8 mouse cellular contexts compared by ENCODE assay signal in the genomic region with DNA sequence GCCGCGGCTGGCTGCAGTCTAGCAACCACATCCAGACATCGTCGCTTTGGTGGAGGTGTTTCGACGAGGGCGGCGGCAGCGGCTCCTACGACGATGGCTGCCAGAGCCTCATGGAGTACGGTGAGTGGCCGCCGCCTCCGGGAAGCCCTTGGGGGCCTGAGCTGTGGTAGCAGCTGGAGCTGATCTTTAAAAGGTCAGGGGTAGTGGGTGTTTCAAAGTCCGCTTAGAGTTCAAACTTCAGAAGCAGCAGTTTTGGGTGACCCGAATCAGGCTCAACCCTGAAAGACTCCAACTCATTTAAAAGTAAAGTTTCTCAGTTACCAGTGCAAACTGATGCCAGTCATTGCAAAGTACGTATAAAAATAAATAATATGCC. TPM values are rescaled to one million over a fixed set of nuclear protein-coding genes. Genes with fewer than 3 reads are reported as not detected.
DNase-seq lines count a peak whose midpoint lies in the region; ATAC-seq and TF ChIP-seq lines count a peak whose summit lies in the region.

No protein-coding gene starts in this region.

- 8% methylated on average over 18 of the region's 18 CpGs for WGBS in heart, adult 2 months
- 5% methylated on average over 18 of the region's 18 CpGs for WGBS in heart, postnatal 0 days
- 5% methylated on average over 18 of the region's 18 CpGs for WGBS in liver, embryonic 13.5 days (ENCODE audit: insufficient replicate concordance)

- H3K27me3 ChIP-seq in heart, adult 2 months (ENCODE audit: control insufficient read depth, insufficient read depth, low read length) = peaks cover 4% of the 10 kb centered on the region; the same call in 1 of the 2 replicates
- H3K27me3 ChIP-seq in heart, postnatal 0 days (ENCODE audit: control insufficient read depth, insufficient read depth, low read length) = 0 out of 2 replicates have a peak, but pooled peaks cover 5% of the 10 kb centered on the region
- H3K27me3 ChIP-seq in liver, embryonic 13.5 days = peaks cover 35% of the 10 kb centered on the region

- H3K79me2 ChIP-seq in heart, adult 2 months (replicated peaks; ENCODE audit: control insufficient read depth, insufficient read depth, low read length) = no peaks in the 10 kb centered on the region

- peak overlapping the region; percentile 58 for H3K4me3 ChIP-seq in heart, adult 2 months
- peak overlapping the region; percentile 69 for H3K4me3 ChIP-seq in ES-E14 (ENCODE audit: insufficient read depth in 1 of 2, low read depth in 1 of 2, low read length in 2 of 2, poor library complexity in 1 of 2, severe bottlenecking in 1 of 2)
- H3K4me3 ChIP-seq in heart, postnatal 0 days (ENCODE audit: low read depth, low read length) = peak overlapping the region; percentile 64
- peak overlapping the region; percentile 60 for H3K4me3 ChIP-seq in liver, embryonic 13.5 days (replicated peaks)

- H3K4me1 ChIP-seq in heart, adult 2 months (ENCODE audit: control insufficient read depth, insufficient read depth, low read length) = peaks cover 1% of the 10 kb centered on the region; the same call in 1 of the 2 replicates
- peaks cover 0 to 1% of the 10 kb centered on the region in 2 experiments; a peak in 2 of 4 replicates for H3K4me1 ChIP-seq in ES-E14 (ENCODE audit: control insufficient read depth in 2 of 2, insufficient read depth in 2 of 2, low read length in 2 of 2, poor library complexity in 1 of 2)
- peaks cover 19% of the 10 kb centered on the region; the same call in 1 of the 2 replicates for H3K4me1 ChIP-seq in heart, postnatal 0 days (ENCODE audit: control insufficient read depth, insufficient read depth)
- H3K4me1 ChIP-seq in liver, embryonic 13.5 days (replicated peaks) = peaks cover 16% of the 10 kb centered on the region; the same call in 1 of the 2 replicates

- no peaks in the 10 kb centered on the region for H3K36me3 ChIP-seq in heart, adult 2 months (ENCODE audit: control insufficient read depth, insufficient read depth, low read length)
- no peaks in the 10 kb centered on the region for H3K36me3 ChIP-seq in ES-E14 (ENCODE audit: control insufficient read depth, insufficient read depth, low read length, poor library complexity, severe bottlenecking)
- H3K36me3 ChIP-seq in heart, postnatal 0 days (replicated peaks; ENCODE audit: control insufficient read depth, insufficient read depth, low read length) = no peaks in the 10 kb centered on the region
- no peaks in the 10 kb centered on the region for H3K36me3 ChIP-seq in liver, embryonic 13.5 days

- TF ChIP-seq POLR2A in heart, adult 2 months (IDR thresholded peaks at IDR 0.05; ENCODE audit: insufficient read depth, low read depth, low read length) = no peak

- DNase-seq in heart, adult 2 months = no peak
- no peak for DNase-seq in heart, adult 9 months (ENCODE audit: low spot score in 2 of 2)
- DNase-seq in ES-E14 (ENCODE audit: low read depth, low spot score) = no peak
- DNase-seq in heart, postnatal 0 days (ENCODE audit: low spot score) = peak; percentile 23
- no peak for DNase-seq in liver, embryonic 13.5 days
- no peak for DNase-seq in urinary bladder, adult 2 months (ENCODE audit: low spot score)
- no peak for DNase-seq in gastrocnemius, postnatal 4 days (ENCODE audit: low spot score in 2 of 2)
- no peak for DNase-seq in yolk sac, embryonic 10.5 days (ENCODE audit: low spot score)

- H3K4me2 ChIP-seq in heart, postnatal 0 days (ENCODE audit: low read depth, low read length) = peak overlapping the region; percentile 68
- H3K4me2 ChIP-seq in liver, embryonic 13.5 days = peak overlapping the region; percentile 78

- ATAC-seq in heart, postnatal 0 days (ENCODE audit: insufficient read depth, low read depth) = peak; percentile 15; the same call in 1 of the 2 replicates
- 0 out of 2 replicates have a peak, but pooled peaks have one; percentile 5 for ATAC-seq in liver, embryonic 13.5 days (ENCODE audit: low read depth)

- TF ChIP-seq CTCF in heart, adult 2 months (IDR thresholded peaks at IDR 0.05) = no peak
- no peak for TF ChIP-seq CTCF in heart, postnatal 0 days (IDR thresholded peaks at IDR 0.05; ENCODE audit: low read depth)

- H3K9ac ChIP-seq in heart, adult 2 months (ENCODE audit: low read depth, low read length) = peak overlapping the region; percentile 87
- peak overlapping the region; percentile 72 for H3K9ac ChIP-seq in ES-E14 (ENCODE audit: insufficient read depth, low read depth, low read length, poor library complexity, severe bottlenecking)
- H3K9ac ChIP-seq in heart, postnatal 0 days (replicated peaks; ENCODE audit: low read depth, low read length) = peak overlapping the region; percentile 62
- peak overlapping the region; percentile 58 for H3K9ac ChIP-seq in liver, embryonic 13.5 days

- in situ Hi-C loops in ES-E14 (cut with MboI; ENCODE audit: low sequenced_read_pairs in 2 of 2, unreplicated experiment in 2 of 2) = no loop called here

- TF ChIP-seq EP300 in heart, adult 2 months (IDR thresholded peaks at IDR 0.05; ENCODE audit: insufficient read depth, low read depth, low read length) = no peak
- TF ChIP-seq EP300 in heart, postnatal 0 days (IDR thresholded peaks at IDR 0.05; ENCODE audit: low read depth) = no peak

- intact Hi-C loops in heart, adult 2 months (cut with DNase I) = loop anchor here (2.0 kb wide), 1 partner anchor 42 kb away; no protein-coding TSS in a partner anchor

- peak overlapping the region; percentile 60 for H3K27ac ChIP-seq in heart, adult 2 months
- no peak overlapping the region for H3K27ac ChIP-seq in ES-E14 (ENCODE audit: insufficient read depth, low read depth, low read length, poor library complexity, severe bottlenecking)
- H3K27ac ChIP-seq in heart, postnatal 0 days (ENCODE audit: low read depth) = peak overlapping the region; percentile 85
- H3K27ac ChIP-seq in liver, embryonic 13.5 days = no peak overlapping the region; the same call in 1 of the 2 replicates

- H3K9me3 ChIP-seq in ES-E14 (ENCODE audit: control insufficient read depth, insufficient read depth, low read depth, low read length) = no peaks in the 10 kb centered on the region
- no peaks in the 10 kb centered on the region for H3K9me3 ChIP-seq in heart, postnatal 0 days (replicated peaks; ENCODE audit: control insufficient read depth, low read length)
- H3K9me3 ChIP-seq in liver, embryonic 13.5 days (replicated peaks) = no peaks in the 10 kb centered on the region

TF ChIP-seq in ES-E14, 5 proteins besides CTCF, POLR2A, EP300 and RAD21:
- no peak for TF ChIP-seq HCFC1 (IDR thresholded peaks at IDR 0.05; ENCODE audit: borderline replicate concordance, insufficient read depth, low read length)
- no peak for TF ChIP-seq CHD2 (IDR thresholded peaks at IDR 0.05; ENCODE audit: low read depth, low read length)
- TF ChIP-seq ZC3H11A (IDR thresholded peaks at IDR 0.05; ENCODE audit: borderline replicate concordance, low read depth, low read length) = no peak
- TF ChIP-seq ZNF384 (IDR thresholded peaks at IDR 0.05; ENCODE audit: low read depth, low read length) = no peak
- no peak for TF ChIP-seq MAFK (IDR thresholded peaks at IDR 0.05; ENCODE audit: insufficient read depth, low read depth, low read length)

RNA-seq across cellular contexts. Expression of a gene that starts 0.5 kb away (rescaled TPM):
- total RNA-seq in heart, adult 2 months (2021) = 100 to 1,000 TPM in 1 of 2 experiments, 10 to 100 TPM in 1; 86.1 to 105 TPM
- polyA plus RNA-seq in heart, adult 2 months (2012; rRNA removed) = 137 and 153 TPM in 2 replicates
- total RNA-seq in ES-E14 (2012; rRNA removed) = 66.8 and 90.2 TPM in 2 replicates
- 497 and 547 TPM in 2 replicates for total RNA-seq in heart, postnatal 0 days (2014; rRNA removed; ENCODE audit: low replicate concordance)
- 391 and 395 TPM in 2 replicates for polyA plus RNA-seq in heart, postnatal 0 days (2015; fragmentation: Nextera tagmentation; extraction: Ambion mirVana)
- 10.7 and 13.4 TPM in 2 replicates for polyA plus RNA-seq in liver, embryonic 13.5 days (2015; fragmentation: Nextera tagmentation; extraction: Ambion mirVana)
- polyA plus RNA-seq in urinary bladder, adult 2 months (2012; rRNA removed) = 246 and 252 TPM in 2 replicates
- total RNA-seq in gastrocnemius, postnatal 4 days (2021) = 1 to 10 TPM; 1.2 to 2.1 TPM

RNA-seq across cellular contexts. Expression of a gene that starts 58.7 kb away (rescaled TPM):
- total RNA-seq in heart, adult 2 months (2021) = not detected
- 0.06 TPM in 1 of 2 replicates, not detected in the other for polyA plus RNA-seq in heart, adult 2 months (2012; rRNA removed)
- total RNA-seq in ES-E14 (2012; rRNA removed) = not detected in 2 replicates
- total RNA-seq in heart, postnatal 0 days (2014; rRNA removed; ENCODE audit: low replicate concordance) = not detected in 2 replicates
- polyA plus RNA-seq in heart, postnatal 0 days (2015; fragmentation: Nextera tagmentation; extraction: Ambion mirVana) = not detected in 2 replicates
- polyA plus RNA-seq in liver, embryonic 13.5 days (2015; fragmentation: Nextera tagmentation; extraction: Ambion mirVana) = not detected in 2 replicates
- polyA plus RNA-seq in urinary bladder, adult 2 months (2012; rRNA removed) = not detected in 2 replicates
- total RNA-seq in gastrocnemius, postnatal 4 days (2021) = not detected

Comparison
In these comparisons a context has a peak if more than half of its experiments do, and no peak if none do; other contexts are left out.
1. H3K27ac ChIP-seq: peak in heart, adult 2 months (single experiment) and heart, postnatal 0 days (single experiment); none in ES-E14 (single experiment) and liver, embryonic 13.5 days (single experiment).
2. RNA of a gene that starts 0.5 kb away (total RNA-seq): 497 to 547 TPM in heart, postnatal 0 days, 86.1 to 105 TPM in heart, adult 2 months and 66.8 to 90.2 TPM in ES-E14; 1.2 to 2.1 TPM in gastrocnemius, postnatal 4 days; every median in the first group is over 10 times any median in the second.
3. Peak in every context shown above with its lines, with median percentiles within 50 percentile points of each other: H3K4me3 ChIP-seq and H3K9ac ChIP-seq.